Mouse (Mus musculus): ENCODE data around the gene Gm21761. TPM values are rescaled to one million over a fixed set of nuclear protein-coding genes. Genes with fewer than 3 reads are reported as not detected.
A peak's percentile ranks its signal among the peaks of the same experiment; 100 is the strongest.
"Not testable (repeated sequence)": the region's sequence is repeated elsewhere in the genome, so short reads cannot be mapped to it uniquely, and the experiment has no call there.

Gene Gm21761
- not detected in 2 replicates for total RNA-seq (2014; rRNA removed)
- polyA plus RNA-seq (2015; fragmentation: Nextera tagmentation; extraction: Ambion mirVana), result not detected in 2 replicates

- H3K4me2 ChIP-seq (ENCODE audit: low read depth); H3K36me3 ChIP-seq (ENCODE audit: insufficient read depth); H3K4me1 ChIP-seq (ENCODE audit: insufficient read depth); DNase-seq; H3K27ac ChIP-seq (ENCODE audit: low read depth, low read length); H3K9me3 ChIP-seq (ENCODE audit: low read length); ATAC-seq; H3K9ac ChIP-seq; H3K27me3 ChIP-seq (ENCODE audit: insufficient read depth, low read length); H3K4me3 ChIP-seq (ENCODE audit: low read depth, low read length): not testable (repeated sequence)
- no CpG with 5 or more reads among the region's 5 CpGs for WGBS
Observed at GRCm38 (mm10) chr13:119929172-119929571, at the start of gene Gm21761. Gene Gm21761, minus strand, starts transcription at chr13:119929272.

GRCm38 (mm10) chr13:119969163-119969562 is 40.1 kb upstream of the Gm21761 start:
- not testable (repeated sequence) for DNase-seq; H3K9ac ChIP-seq; H3K36me3 ChIP-seq (ENCODE audit: insufficient read depth); H3K9me3 ChIP-seq (ENCODE audit: low read length); H3K27ac ChIP-seq (ENCODE audit: low read depth, low read length); H3K4me3 ChIP-seq (ENCODE audit: low read depth, low read length); H3K27me3 ChIP-seq (ENCODE audit: insufficient read depth, low read length); H3K4me2 ChIP-seq (ENCODE audit: low read depth); H3K4me1 ChIP-seq (ENCODE audit: insufficient read depth)
- no CpG with 5 or more reads among the region's 13 CpGs for WGBS
- ATAC-seq, result peak; percentile 32; the same call in 1 of the 2 replicates

- not testable (repeated sequence) for H3K9me3 ChIP-seq (ENCODE audit: low read length); H3K27me3 ChIP-seq (ENCODE audit: insufficient read depth, low read length); H3K4me1 ChIP-seq (ENCODE audit: insufficient read depth); H3K9ac ChIP-seq; H3K27ac ChIP-seq (ENCODE audit: low read depth, low read length); DNase-seq; H3K4me2 ChIP-seq (ENCODE audit: low read depth); H3K36me3 ChIP-seq (ENCODE audit: insufficient read depth); H3K4me3 ChIP-seq (ENCODE audit: low read depth, low read length); ATAC-seq
- WGBS, result no CpG with 5 or more reads among the region's 14 CpGs
Observed at GRCm38 (mm10) chr13:119968193-119968592, 39.1 kb upstream of the Gm21761 start.

- under 1% methylated on average over 20 of the region's 22 CpGs for WGBS
- H3K4me1 ChIP-seq (ENCODE audit: insufficient read depth); H3K27ac ChIP-seq (ENCODE audit: low read depth, low read length); ATAC-seq; H3K27me3 ChIP-seq (ENCODE audit: insufficient read depth, low read length); H3K36me3 ChIP-seq (ENCODE audit: insufficient read depth); H3K4me3 ChIP-seq (ENCODE audit: low read depth, low read length); H3K9me3 ChIP-seq (ENCODE audit: low read length); H3K4me2 ChIP-seq (ENCODE audit: low read depth); H3K9ac ChIP-seq: not testable (repeated sequence)
- peak; percentile 8 for DNase-seq
Observed at GRCm38 (mm10) chr13:119965968-119966367, 36.9 kb upstream of the Gm21761 start.

GRCm38 (mm10) chr13:119965302-119965952 is 36.4 kb upstream of the Gm21761 start:
- not testable (repeated sequence) for H3K27me3 ChIP-seq (ENCODE audit: insufficient read depth, low read length); H3K4me1 ChIP-seq (ENCODE audit: insufficient read depth); H3K36me3 ChIP-seq (ENCODE audit: insufficient read depth); H3K4me2 ChIP-seq (ENCODE audit: low read depth); H3K9me3 ChIP-seq (ENCODE audit: low read length); H3K27ac ChIP-seq (ENCODE audit: low read depth, low read length); H3K4me3 ChIP-seq (ENCODE audit: low read depth, low read length); H3K9ac ChIP-seq
- ATAC-seq, result peak; percentile 42; the same call in 1 of the 2 replicates
- peak; percentile 0 for DNase-seq
- WGBS, result 0% methylated on average over 15 of the region's 34 CpGs

- ATAC-seq, result 0 out of 2 replicates have a peak, but pooled peaks have one; percentile 38
- H3K9ac ChIP-seq; H3K27ac ChIP-seq (ENCODE audit: low read depth, low read length); DNase-seq; H3K4me3 ChIP-seq (ENCODE audit: low read depth, low read length); H3K36me3 ChIP-seq (ENCODE audit: insufficient read depth); H3K27me3 ChIP-seq (ENCODE audit: insufficient read depth, low read length); H3K4me2 ChIP-seq (ENCODE audit: low read depth); H3K4me1 ChIP-seq (ENCODE audit: insufficient read depth); H3K9me3 ChIP-seq (ENCODE audit: low read length): not testable (repeated sequence)
- WGBS, result no CpG with 5 or more reads among the region's 5 CpGs
Observed at GRCm38 (mm10) chr13:119962856-119963255, 33.8 kb upstream of the Gm21761 start.

- H3K27ac ChIP-seq (ENCODE audit: low read depth, low read length); H3K9ac ChIP-seq; H3K9me3 ChIP-seq (ENCODE audit: low read length); H3K27me3 ChIP-seq (ENCODE audit: insufficient read depth, low read length); H3K4me2 ChIP-seq (ENCODE audit: low read depth); ATAC-seq; H3K36me3 ChIP-seq (ENCODE audit: insufficient read depth); H3K4me1 ChIP-seq (ENCODE audit: insufficient read depth); H3K4me3 ChIP-seq (ENCODE audit: low read depth, low read length); DNase-seq: not testable (repeated sequence)
- WGBS, result no CpG with 5 or more reads among the region's 5 CpGs
Observed at GRCm38 (mm10) chr13:119955567-119955966, 26.5 kb upstream of the Gm21761 start.

GRCm38 (mm10) chr13:119955089-119955488 is 26.0 kb upstream of the Gm21761 start:
- H3K27me3 ChIP-seq (ENCODE audit: insufficient read depth, low read length); ATAC-seq; H3K4me3 ChIP-seq (ENCODE audit: low read depth, low read length); H3K4me1 ChIP-seq (ENCODE audit: insufficient read depth); H3K4me2 ChIP-seq (ENCODE audit: low read depth); H3K9me3 ChIP-seq (ENCODE audit: low read length); DNase-seq; H3K9ac ChIP-seq; H3K27ac ChIP-seq (ENCODE audit: low read depth, low read length); H3K36me3 ChIP-seq (ENCODE audit: insufficient read depth): not testable (repeated sequence)
- 93% methylated on average over 2 of the region's 2 CpGs for WGBS

GRCm38 (mm10) chr13:119950706-119951105 is 21.6 kb upstream of the Gm21761 start, which contains the start of gene B020031M17Rik:
Gene B020031M17Rik, minus strand, starts transcription at chr13:119950806.
- not testable (repeated sequence) for ATAC-seq; H3K9ac ChIP-seq; H3K4me3 ChIP-seq (ENCODE audit: low read depth, low read length); H3K27me3 ChIP-seq (ENCODE audit: insufficient read depth, low read length); H3K36me3 ChIP-seq (ENCODE audit: insufficient read depth); DNase-seq; H3K27ac ChIP-seq (ENCODE audit: low read depth, low read length); H3K9me3 ChIP-seq (ENCODE audit: low read length); H3K4me2 ChIP-seq (ENCODE audit: low read depth); H3K4me1 ChIP-seq (ENCODE audit: insufficient read depth)
- WGBS, result 78% methylated on average over 3 of the region's 6 CpGs

- 81% methylated on average over 2 of the region's 3 CpGs for WGBS
- not testable (repeated sequence) for H3K27me3 ChIP-seq (ENCODE audit: insufficient read depth, low read length); ATAC-seq; H3K36me3 ChIP-seq (ENCODE audit: insufficient read depth); H3K4me2 ChIP-seq (ENCODE audit: low read depth); H3K9ac ChIP-seq; H3K4me1 ChIP-seq (ENCODE audit: insufficient read depth); DNase-seq; H3K4me3 ChIP-seq (ENCODE audit: low read depth, low read length); H3K27ac ChIP-seq (ENCODE audit: low read depth, low read length); H3K9me3 ChIP-seq (ENCODE audit: low read length)
Observed at GRCm38 (mm10) chr13:119924597-119925340, 4.3 kb downstream of the Gm21761 start.
